ENCODE assay signal across 33 mouse cellular contexts in the genomic region with DNA sequence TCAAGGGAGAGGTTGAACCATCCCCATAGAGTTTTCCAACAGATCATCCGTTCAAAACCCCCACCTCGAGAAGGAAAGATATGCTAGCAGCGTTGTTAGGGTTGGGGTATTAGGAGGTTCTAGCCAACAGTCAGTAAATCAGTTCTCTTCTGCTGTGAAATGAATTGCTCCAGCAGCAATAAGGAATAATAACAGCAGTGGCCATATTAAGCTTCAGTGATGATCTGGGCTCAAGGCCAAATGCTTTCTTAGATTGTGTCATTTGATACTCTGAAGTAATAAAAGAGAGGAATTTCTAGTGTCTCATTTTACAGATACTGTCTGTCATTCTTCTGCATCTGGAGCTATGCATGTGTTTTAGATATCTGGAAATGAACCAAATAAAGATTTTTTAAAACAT.
DNase-seq lines count a peak whose midpoint lies in the region; ATAC-seq and TF ChIP-seq lines count a peak whose summit lies in the region.
"Had no signal": no experiment of that assay in that cellular context is flagged by ENCODE, and none has a peak within 500 bp of the region (broad histone marks: within the 10 kb centered on the region; RNA-seq: fewer than 3 reads in every experiment).

No protein-coding gene starts in this region.

- no peak for TF ChIP-seq POLR2A in kidney, adult 2 months (IDR thresholded peaks at IDR 0.05; ENCODE audit: low read depth, low read length)
- no peak for TF ChIP-seq POLR2A in heart, adult 2 months (IDR thresholded peaks at IDR 0.05; ENCODE audit: insufficient read depth, low read depth, low read length)

- no peak for TF ChIP-seq EP300 in heart, adult 2 months (IDR thresholded peaks at IDR 0.05; ENCODE audit: insufficient read depth, low read depth, low read length)

- 63% methylated on average over 3 of the region's 3 CpGs for WGBS in kidney, adult 2 months
- WGBS in lung, embryonic 15.5 days, result 57% methylated on average over 3 of the region's 3 CpGs
- WGBS in heart, adult 2 months, result 74% methylated on average over 3 of the region's 3 CpGs
- WGBS in hindbrain, postnatal 0 days, result 57% methylated on average over 3 of the region's 3 CpGs

- intact Hi-C loops in heart, adult 2 months (cut with DNase I), result no loop called here

- no peak for TF ChIP-seq CTCF in kidney, adult 2 months (conservative IDR thresholded peaks at IDR 0.05; ENCODE audit: insufficient read depth, insufficient read length, low read depth, low read length)
- no peak for TF ChIP-seq CTCF in heart, adult 2 months (IDR thresholded peaks at IDR 0.05)
- no peak for TF ChIP-seq CTCF in hindbrain, postnatal 0 days (IDR thresholded peaks at IDR 0.05; ENCODE audit: low read depth)

- H3K9ac ChIP-seq in lung, embryonic 15.5 days, result no peak overlapping the region
- H3K9ac ChIP-seq in heart, adult 2 months (ENCODE audit: low read depth, low read length), result no peak overlapping the region
- no peak overlapping the region for H3K9ac ChIP-seq in hindbrain, postnatal 0 days (replicated peaks; ENCODE audit: low read length)
- H3K9ac ChIP-seq: heart, embryonic 12.5 days; hindbrain, embryonic 13.5 days; kidney, embryonic 15.5 days; limb, embryonic 15.5 days; liver, embryonic 13.5 days; midbrain, embryonic 12.5 days; neural tube, embryonic 12.5 days had no signal

- no peaks in the 10 kb centered on the region for H3K79me2 ChIP-seq in heart, adult 2 months (replicated peaks; ENCODE audit: control insufficient read depth, insufficient read depth, low read length)

- H3K36me3 ChIP-seq in kidney, adult 2 months (ENCODE audit: control insufficient read depth, insufficient read depth, low read length), result no peaks in the 10 kb centered on the region
- no peaks in the 10 kb centered on the region for H3K36me3 ChIP-seq in lung, embryonic 15.5 days
- H3K36me3 ChIP-seq in heart, adult 2 months (ENCODE audit: control insufficient read depth, insufficient read depth, low read length), result no peaks in the 10 kb centered on the region
- H3K36me3 ChIP-seq in hindbrain, postnatal 0 days (ENCODE audit: insufficient read depth, low read length), result no peaks in the 10 kb centered on the region
- H3K36me3 ChIP-seq: heart, embryonic 12.5 days; hindbrain, embryonic 13.5 days; kidney, embryonic 15.5 days; limb, embryonic 15.5 days; liver, embryonic 13.5 days; midbrain, embryonic 12.5 days; neural tube, embryonic 12.5 days had no signal

- H3K4me3 ChIP-seq in kidney, adult 2 months (ENCODE audit: insufficient read depth, low read depth, low read length), result no peak overlapping the region
- H3K4me3 ChIP-seq in lung, embryonic 15.5 days, result no peak overlapping the region
- H3K4me3 ChIP-seq in heart, adult 2 months, result no peak overlapping the region
- H3K4me3 ChIP-seq in hindbrain, postnatal 0 days (ENCODE audit: low read length), result no peak overlapping the region
- H3K4me3 ChIP-seq: gastrocnemius, adult 2 months; heart, embryonic 12.5 days; hindbrain, embryonic 13.5 days; kidney, embryonic 15.5 days; left cerebral cortex, adult 2 months; limb, embryonic 15.5 days; liver, embryonic 13.5 days; megakaryocyte, embryonic 14.5 days; midbrain, embryonic 12.5 days; myocyte; neural tube, embryonic 12.5 days had no signal

- H3K4me1 ChIP-seq in kidney, adult 2 months (ENCODE audit: control insufficient read depth, insufficient read depth, low read length), result no peaks in the 10 kb centered on the region
- no peaks in the 10 kb centered on the region for H3K4me1 ChIP-seq in lung, embryonic 15.5 days
- H3K4me1 ChIP-seq in heart, adult 2 months (ENCODE audit: control insufficient read depth, insufficient read depth, low read length), result no peaks in the 10 kb centered on the region
- no peaks in the 10 kb centered on the region for H3K4me1 ChIP-seq in hindbrain, postnatal 0 days (ENCODE audit: insufficient read depth, low read length)
- H3K4me1 ChIP-seq: heart, embryonic 12.5 days; hindbrain, embryonic 13.5 days; kidney, embryonic 15.5 days; limb, embryonic 15.5 days; liver, embryonic 13.5 days; megakaryocyte, embryonic 14.5 days; midbrain, embryonic 12.5 days; neural tube, embryonic 12.5 days had no signal

- DNase-seq in kidney, postnatal 10 days, result peak; percentile 5
- DNase-seq in kidney, adult 2 months, result no peak
- DNase-seq in lung, postnatal 25 days (ENCODE audit: low spot score), result no peak
- DNase-seq in Muller cell, postnatal 12 days (ENCODE audit: inconsistent ontology term), result peak; percentile 20
- peak; percentile 20 for DNase-seq in brain, adult 2 months (ENCODE audit: low read depth, low spot score)
- DNase-seq in heart, adult 2 months, result no peak
- no peak for DNase-seq in hindbrain, postnatal 0 days (ENCODE audit: low spot score)
- DNase-seq: adrenal gland, postnatal 25 days; cerebellum, adult 2 months; cerebellum, postnatal 14 days; gastrocnemius, adult 2 months; gastrocnemius, postnatal 36 days; heart, adult 18-20 months; heart, postnatal 4 days; liver, embryonic 13.5 days; lung, adult 2 months; right cerebral cortex, postnatal 4 days; thymus, adult 18-20 months; thymus, postnatal 25 days had no signal

- H3K9me3 ChIP-seq in lung, embryonic 15.5 days, result no peaks in the 10 kb centered on the region
- no peaks in the 10 kb centered on the region for H3K9me3 ChIP-seq in hindbrain, postnatal 0 days (ENCODE audit: low read length)
- H3K9me3 ChIP-seq: heart, embryonic 12.5 days; hindbrain, embryonic 13.5 days; kidney, embryonic 15.5 days; limb, embryonic 15.5 days; liver, embryonic 13.5 days; megakaryocyte, embryonic 14.5 days; midbrain, embryonic 12.5 days; neural tube, embryonic 12.5 days had no signal

- H3K27me3 ChIP-seq in kidney, adult 2 months (replicated peaks; ENCODE audit: control insufficient read depth, insufficient read depth, low read length), result no peaks in the 10 kb centered on the region
- no peaks in the 10 kb centered on the region for H3K27me3 ChIP-seq in lung, embryonic 15.5 days
- no peaks in the 10 kb centered on the region for H3K27me3 ChIP-seq in heart, adult 2 months (ENCODE audit: control insufficient read depth, insufficient read depth, low read length)
- no peaks in the 10 kb centered on the region for H3K27me3 ChIP-seq in hindbrain, postnatal 0 days (ENCODE audit: insufficient read depth, low read length)
- H3K27me3 ChIP-seq: heart, embryonic 12.5 days; hindbrain, embryonic 13.5 days; limb, embryonic 15.5 days; liver, embryonic 13.5 days; megakaryocyte, embryonic 14.5 days; midbrain, embryonic 12.5 days; neural tube, embryonic 12.5 days had no signal

- H3K27ac ChIP-seq in kidney, adult 2 months (ENCODE audit: insufficient read depth, low read depth, low read length), result no peak overlapping the region
- H3K27ac ChIP-seq in lung, embryonic 15.5 days, result no peak overlapping the region
- no peak overlapping the region for H3K27ac ChIP-seq in heart, adult 2 months
- no peak overlapping the region for H3K27ac ChIP-seq in hindbrain, postnatal 0 days
- H3K27ac ChIP-seq: gastrocnemius, adult 2 months; hindbrain, embryonic 13.5 days; kidney, embryonic 15.5 days; left cerebral cortex, adult 2 months; limb, embryonic 15.5 days; liver, embryonic 13.5 days; midbrain, embryonic 12.5 days; neural tube, embryonic 12.5 days; stomach, postnatal 0 days had no signal

- no peak overlapping the region for H3K4me2 ChIP-seq in lung, embryonic 15.5 days
- H3K4me2 ChIP-seq in hindbrain, postnatal 0 days (ENCODE audit: low read depth, low read length), result no peak overlapping the region
- H3K4me2 ChIP-seq: heart, embryonic 12.5 days; hindbrain, embryonic 13.5 days; kidney, embryonic 15.5 days; limb, embryonic 15.5 days; liver, embryonic 13.5 days; midbrain, embryonic 12.5 days; neural tube, embryonic 12.5 days had no signal

- peak; percentile 27; the same call in 1 of the 2 replicates for ATAC-seq in lung, embryonic 15.5 days (ENCODE audit: borderline replicate concordance, extremely low read depth, low FRiP score, low TSS enrichment)
- no peak for ATAC-seq in hindbrain, postnatal 0 days
- ATAC-seq: CD4-positive, CD25-positive, alpha-beta regulatory T cell, adult 4 months; forebrain, embryonic 14.5 days; intestine, postnatal 0 days had no signal

Comparison
In these comparisons a context has a peak if more than half of its experiments do, and no peak if none do; other contexts are left out.
1. DNase-seq: peak in kidney, postnatal 10 days (single experiment), Muller cell, postnatal 12 days (single experiment) and brain, adult 2 months (single experiment); none in kidney, adult 2 months (single experiment), lung, postnatal 25 days (single experiment), heart, adult 2 months (0 of 2) and hindbrain, postnatal 0 days (single experiment).